Mouse (Mus musculus) frontal cortex, postnatal 25 days (tissue): ENCODE results near the gene Zfp683.

Source experiments
- DNase-seq, 2 experiments: peaks; one replicate each; pipeline ENCODE4 v3.0.0; 2022; ENCODE audit warnings: low spot score in 2 of 2

The Zfp683 gene

DNA sequence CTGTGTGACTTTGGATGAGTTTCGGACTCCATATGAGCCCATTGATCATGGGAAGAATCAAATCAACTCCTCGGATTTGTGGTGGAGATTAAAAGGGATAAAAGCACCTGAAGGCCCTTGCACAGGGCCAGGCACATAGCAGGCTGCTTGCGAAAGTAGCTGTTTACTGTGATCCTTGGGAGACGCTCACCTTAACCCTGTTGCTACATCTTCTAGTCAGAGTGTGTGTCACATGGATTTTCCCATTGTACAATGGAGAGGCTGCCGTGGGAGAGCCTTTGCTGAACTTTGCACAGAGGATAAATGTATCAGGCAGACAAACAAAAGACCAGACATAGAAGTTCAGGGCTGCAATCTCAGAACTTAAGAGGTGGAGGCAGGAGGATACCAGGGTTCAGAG lies 1.7 kb upstream of the Zfp683 start:
- no peak for DNase-seq

DNA sequence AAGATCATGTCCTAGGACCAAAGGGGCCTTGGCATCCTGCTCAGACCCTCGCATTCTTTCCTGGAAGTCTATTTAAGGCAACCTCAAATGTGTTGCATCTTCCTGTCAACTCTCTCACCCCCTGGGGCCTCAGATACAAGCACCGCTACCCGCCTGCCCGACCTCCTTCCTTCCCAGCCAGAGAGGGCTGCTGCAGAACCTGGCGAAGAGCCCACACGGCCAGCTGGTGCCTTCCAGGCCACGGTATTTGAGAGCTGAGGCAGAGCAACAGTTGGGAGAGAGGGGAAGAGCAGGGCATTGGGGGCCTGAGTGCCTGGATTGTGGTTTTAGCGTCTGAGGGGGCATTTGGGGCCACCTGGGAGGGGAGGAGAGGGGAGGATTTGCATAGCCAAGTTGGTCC lies 1.1 kb upstream of the Zfp683 start:
- no peak for DNase-seq

GRCm38 (mm10) chr4:134058166-134058715 lies 4.6 kb downstream of the Zfp683 start:
- no peak for DNase-seq

DNA sequence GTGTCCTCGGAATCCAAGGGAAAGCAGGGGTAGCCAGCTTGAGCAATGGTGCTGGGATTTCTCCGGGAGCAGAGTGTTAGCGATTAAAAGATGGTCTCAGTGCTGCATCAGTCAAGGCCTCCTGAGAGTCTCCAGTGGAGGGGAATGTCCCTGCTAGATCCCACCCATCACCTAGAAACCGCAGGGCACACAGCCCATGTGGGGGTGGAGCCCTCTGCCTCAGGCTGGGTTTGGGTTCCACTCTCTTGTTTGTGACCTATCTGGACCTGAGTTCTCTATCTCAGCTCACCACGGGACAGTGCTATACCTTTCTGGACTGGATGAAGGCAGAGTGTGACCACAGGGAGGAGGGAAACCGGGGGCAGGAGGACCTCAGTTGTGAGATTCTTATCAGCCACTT lies 5.3 kb downstream of the Zfp683 start:
- DNase-seq = no peak

DNA sequence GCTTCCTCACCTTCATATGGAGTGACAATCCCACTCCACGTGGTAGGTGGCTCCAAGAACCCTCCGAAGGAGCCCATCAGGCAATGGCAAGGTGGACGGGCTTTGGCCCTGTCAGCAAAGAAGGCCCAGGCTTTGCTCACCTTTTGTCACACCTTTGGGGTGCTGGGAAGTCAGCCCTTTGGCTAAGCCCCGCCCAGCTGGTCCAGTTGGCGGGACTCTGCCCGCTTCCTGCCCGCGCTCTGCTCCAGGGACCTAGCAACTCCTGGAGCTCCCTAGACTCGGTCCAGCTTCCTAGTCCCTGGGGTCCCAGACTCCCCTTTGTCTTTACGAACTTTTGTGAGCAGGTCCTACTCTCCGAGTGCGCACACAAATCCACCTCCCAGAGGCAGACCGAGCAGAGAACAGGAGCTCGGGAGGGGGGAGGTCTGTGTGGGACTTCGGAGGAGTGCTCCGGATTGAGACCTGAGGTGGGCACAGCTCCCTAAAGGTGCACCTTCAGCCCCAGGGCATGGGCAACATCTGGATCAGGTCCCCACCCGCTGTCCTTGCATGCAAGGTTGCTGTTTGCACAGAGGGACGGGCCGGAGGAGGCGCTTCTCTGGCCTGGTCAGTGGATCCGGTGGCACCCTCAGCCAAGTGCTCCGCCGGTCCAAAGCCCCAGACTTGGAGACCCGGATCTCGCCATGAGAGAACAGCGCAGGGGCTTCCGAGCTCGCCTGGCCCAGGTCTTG lies 6.7 kb downstream of the Zfp683 start, which contains the start of gene Crybg2:
Crybg2 (plus strand) TSS at position 681 of the 731 bp plus-strand sequence.
- no peak for DNase-seq

- DNase-seq = no peak
Observed at GRCm38 (mm10) chr4:134061166-134061830, 7.7 kb downstream of the Zfp683 start.

DNA sequence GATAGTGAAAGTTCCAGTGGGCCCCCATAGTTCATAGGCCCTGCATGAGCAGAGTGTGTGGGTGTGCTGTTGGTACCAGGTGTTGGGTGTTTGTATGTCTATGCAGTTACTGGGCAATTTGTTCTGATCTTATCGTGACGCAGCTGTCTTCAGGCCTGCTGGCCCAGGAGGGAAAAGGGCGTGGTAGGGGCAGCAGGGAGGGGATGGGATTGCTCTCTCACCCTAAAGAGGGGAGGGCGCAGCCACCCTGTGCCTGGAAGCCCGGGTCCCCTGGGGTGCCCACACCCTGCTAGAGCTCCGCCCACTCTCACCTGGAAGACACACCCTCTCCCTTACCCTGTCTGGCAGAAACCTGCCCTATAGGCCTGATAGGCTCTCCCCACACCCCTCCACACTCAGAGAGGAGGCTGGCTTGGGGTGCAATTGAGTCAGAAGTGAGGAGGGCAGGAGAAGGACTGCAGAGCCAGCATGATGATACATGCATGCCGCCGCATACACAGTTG lies 8.4 kb downstream of the Zfp683 start:
- DNase-seq = no peak

- no peak for DNase-seq
Observed at GRCm38 (mm10) chr4:134062561-134062960, 8.9 kb downstream of the Zfp683 start.

DNA sequence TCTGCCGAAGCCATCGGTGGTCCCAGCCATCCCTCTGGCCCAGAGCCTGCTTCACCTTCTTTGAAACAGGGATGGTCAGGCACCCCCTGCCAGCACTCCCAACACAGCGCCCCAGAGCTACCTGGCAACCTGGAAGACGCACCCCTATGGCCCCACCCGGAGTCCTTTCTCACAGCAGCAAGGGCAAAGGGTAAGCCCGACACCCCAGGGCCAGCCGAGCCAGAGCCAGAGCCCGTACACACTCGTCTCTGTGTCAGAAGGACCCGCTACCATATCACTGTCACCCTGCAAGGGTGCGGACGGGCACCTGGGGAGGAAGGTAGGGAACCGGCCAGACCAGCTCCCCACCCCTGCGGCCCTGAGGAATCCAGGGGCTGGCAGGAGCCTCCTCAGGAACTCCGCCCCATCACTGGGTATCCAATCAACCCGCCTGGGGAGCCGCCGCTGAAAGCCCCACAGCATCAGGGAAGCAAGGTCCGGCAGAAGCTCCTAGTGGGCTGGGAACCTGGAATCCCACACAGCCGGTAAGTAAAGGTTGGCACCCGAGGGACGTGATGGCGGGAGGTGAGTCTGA lies 11.9 kb downstream of the Zfp683 start:
- no peak for DNase-seq

GRCm38 (mm10) chr4:134067383-134067782 lies 13.7 kb downstream of the Zfp683 start:
- no peak for DNase-seq

GRCm38 (mm10) chr4:134067833-134068544 lies 14.4 kb downstream of the Zfp683 start:
- DNase-seq = no peak

GRCm38 (mm10) chr4:134068793-134069580 lies 15.3 kb downstream of the Zfp683 start:
- DNase-seq = no peak

GRCm38 (mm10) chr4:134078694-134079093 lies 25.1 kb downstream of the Zfp683 start:
- DNase-seq = no peak

DNA sequence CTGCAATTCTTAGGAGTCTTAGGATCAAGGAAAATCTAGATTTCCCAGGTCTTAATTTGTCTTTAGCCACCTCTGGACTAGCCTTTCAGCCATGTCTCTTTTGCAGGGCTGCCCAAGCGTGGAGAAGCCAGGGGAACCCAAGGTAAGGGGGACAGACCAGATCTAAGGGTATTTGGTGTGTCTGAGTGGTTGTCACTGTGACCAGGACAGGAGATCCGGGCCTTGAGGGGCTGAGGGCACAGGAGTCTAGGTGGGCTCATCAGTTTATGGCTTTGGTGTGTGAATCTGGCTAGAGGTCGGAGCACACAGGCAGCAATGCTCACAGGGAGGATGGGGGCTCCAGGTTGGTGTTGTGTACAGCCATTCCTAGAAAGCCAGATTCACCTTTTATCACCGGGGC lies 27.0 kb downstream of the Zfp683 start:
- no peak for DNase-seq

DNA sequence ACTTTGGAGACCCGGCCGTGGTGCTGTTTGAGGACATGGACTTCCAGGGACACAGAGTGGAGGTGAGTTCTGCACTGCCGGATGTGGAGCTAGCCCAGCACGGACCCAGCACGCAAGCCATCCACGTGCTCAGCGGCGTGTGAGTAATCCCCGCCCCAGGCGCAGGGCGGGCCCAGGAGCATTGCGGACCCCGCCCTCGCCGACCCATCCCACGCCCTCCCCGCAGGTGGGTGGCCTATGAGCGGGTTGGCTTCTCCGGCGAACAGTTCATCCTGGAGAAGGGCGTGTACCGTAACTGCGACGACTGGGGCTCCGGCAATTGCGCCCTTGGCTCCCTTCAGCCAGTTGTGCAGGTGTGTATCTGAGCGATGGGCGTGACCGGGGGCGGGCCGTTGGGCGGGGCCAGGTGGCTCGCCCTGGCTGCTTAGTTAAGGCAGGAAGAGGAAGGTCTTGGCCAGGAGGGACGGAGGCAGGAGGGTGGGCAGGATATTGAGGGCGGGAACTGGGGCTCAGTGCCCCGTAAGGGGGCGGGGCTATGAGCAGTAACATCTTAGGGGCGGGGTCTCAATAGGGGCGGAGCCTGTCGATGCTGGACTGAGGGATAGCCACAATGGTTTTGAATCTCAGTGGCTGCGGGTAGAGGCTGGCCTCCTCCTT lies 28.2 kb downstream of the Zfp683 start:
- DNase-seq = peak; percentile 24

DNA sequence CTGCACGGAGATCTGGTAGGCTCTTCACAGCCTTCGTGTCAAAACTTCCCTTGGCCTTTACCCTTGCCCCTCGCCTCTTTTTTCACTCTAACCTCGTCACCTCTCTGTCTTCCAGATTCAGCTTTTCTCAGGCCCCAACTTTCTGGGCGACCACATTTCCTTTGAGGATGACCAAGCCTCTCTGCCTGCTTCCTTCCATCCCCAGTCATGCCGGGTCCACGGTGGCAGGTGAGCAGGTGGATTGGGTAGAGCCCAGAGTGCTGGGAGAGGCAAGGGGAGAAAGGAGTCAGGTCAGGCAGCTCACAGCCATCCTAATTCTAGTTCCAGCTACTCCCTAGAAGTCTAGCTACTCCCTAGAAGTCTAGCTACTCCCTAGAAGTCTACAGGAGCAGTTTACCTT lies 28.8 kb downstream of the Zfp683 start:
- DNase-seq = no peak

GRCm38 (mm10) chr4:134084999-134085398 lies 31.4 kb downstream of the Zfp683 start:
- DNase-seq = no peak

- no peak for DNase-seq
Observed at GRCm38 (mm10) chr4:134087412-134087811, 33.8 kb downstream of the Zfp683 start.

DNA sequence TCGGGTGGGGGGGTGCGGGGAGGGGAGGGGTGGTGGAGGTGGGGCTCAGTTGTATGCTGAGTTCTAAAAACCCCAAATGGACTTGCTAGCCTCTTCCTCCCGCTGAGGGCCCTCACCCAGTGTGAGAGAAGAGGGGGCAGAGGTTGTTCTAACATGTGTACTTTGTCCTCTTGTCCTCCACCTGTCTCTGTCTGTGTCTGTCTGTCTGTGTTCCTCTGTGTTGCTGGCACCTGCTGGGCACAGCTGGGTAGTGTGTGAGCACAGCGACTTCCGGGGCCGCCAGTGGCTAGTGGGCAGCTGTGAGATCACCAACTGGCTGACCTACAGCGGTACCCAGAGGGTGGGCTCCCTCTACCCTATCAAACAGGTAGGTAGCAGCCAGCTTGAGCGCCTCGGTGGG lies 35.4 kb downstream of the Zfp683 start:
- DNase-seq = no peak

GRCm38 (mm10) chr4:134090521-134091224 lies 37.0 kb downstream of the Zfp683 start:
- no peak for DNase-seq
